24 mouse cellular contexts compared by ENCODE assay signal in genomic region chr3:39918601-39919000, GRCm38 (mm10).
DNase-seq lines count a peak whose midpoint lies in the region; ATAC-seq lines count a peak whose summit lies in the region.
"Had no signal": no experiment of that assay in that cellular context is flagged by ENCODE, and none has a peak within 500 bp of the region (broad histone marks: within the 10 kb centered on the region; RNA-seq: fewer than 3 reads in every experiment).

No protein-coding gene starts in this region.

- no peak overlapping the region for H3K4me3 ChIP-seq in embryonic facial prominence, embryonic 11.5 days (ENCODE audit: low read depth, low read length)
- H3K4me3 ChIP-seq in embryonic facial prominence, embryonic 10.5 days = no peak overlapping the region
- H3K4me3 ChIP-seq: embryonic facial prominence, embryonic 12.5 days; forebrain, embryonic 13.5 days; forebrain, embryonic 15.5 days had no signal

- H3K9ac ChIP-seq in embryonic facial prominence, embryonic 11.5 days (replicated peaks; ENCODE audit: low read length) = no peak overlapping the region
- H3K9ac ChIP-seq: embryonic facial prominence, embryonic 12.5 days; forebrain, embryonic 13.5 days; forebrain, embryonic 15.5 days; forebrain, postnatal 0 days had no signal

- H3K9me3 ChIP-seq in embryonic facial prominence, embryonic 11.5 days (replicated peaks; ENCODE audit: control insufficient read depth, low read length) = no peaks in the 10 kb centered on the region
- H3K9me3 ChIP-seq in embryonic facial prominence, embryonic 10.5 days = no peaks in the 10 kb centered on the region
- H3K9me3 ChIP-seq: embryonic facial prominence, embryonic 12.5 days; forebrain, embryonic 13.5 days; forebrain, embryonic 15.5 days had no signal

- H3K36me3 ChIP-seq in embryonic facial prominence, embryonic 11.5 days (replicated peaks; ENCODE audit: control insufficient read depth, insufficient read depth, low read depth, low read length) = no peaks in the 10 kb centered on the region
- H3K36me3 ChIP-seq in embryonic facial prominence, embryonic 10.5 days (replicated peaks) = no peaks in the 10 kb centered on the region
- H3K36me3 ChIP-seq: embryonic facial prominence, embryonic 12.5 days; forebrain, embryonic 15.5 days; G1E had no signal

- ATAC-seq in embryonic facial prominence, embryonic 11.5 days (replicated peaks; ENCODE audit: insufficient number of reproducible peaks, low FRiP score, low TSS enrichment, low read depth) = no peak
- ATAC-seq: activated CD4-positive, CD25-positive, alpha-beta regulatory T cell, adult 4 months; CD4-positive, CD25-positive, alpha-beta regulatory T cell, adult 4 months; forebrain, embryonic 13.5 days; forebrain, embryonic 15.5 days; forebrain, postnatal 0 days; Patski had no signal

- peak; percentile 22 for DNase-seq in embryo, embryonic 10.5 days (ENCODE audit: low spot score)
- DNase-seq in embryo, embryonic 10 days (ENCODE audit: low spot score) = no peak
- peak; percentile 63 for DNase-seq in embryonic facial prominence, embryonic 11.5 days (ENCODE audit: low spot score)
- DNase-seq in embryonic facial prominence, embryonic 10.5 days (ENCODE audit: low spot score) = no peak
- peak; percentile 29 for DNase-seq in forelimb bud, embryonic 11.5 days (ENCODE audit: low read depth, low spot score)
- no peak for DNase-seq in c-Kit-positive CD71-positive TER-119-positive erythroid progenitor cells, embryonic 14.5 days (ENCODE audit: low spot score)
- DNase-seq: adrenal gland, adult 8-10 months; adrenal gland, postnatal 14 days; adrenal gland, postnatal 36 days; B cell, adult 2 months; cerebellum, adult 11 months; cerebellum, adult 18-20 months; cerebellum, adult 8-10 months; cerebellum, adult 9-11 months; cerebellum, postnatal 25 days; forebrain, postnatal 0 days had no signal

- no peaks in the 10 kb centered on the region for H3K4me1 ChIP-seq in embryonic facial prominence, embryonic 11.5 days (ENCODE audit: control insufficient read depth, insufficient read depth, low read length)
- no peaks in the 10 kb centered on the region for H3K4me1 ChIP-seq in embryonic facial prominence, embryonic 10.5 days
- H3K4me1 ChIP-seq: embryonic facial prominence, embryonic 12.5 days; forebrain, embryonic 13.5 days; forebrain, embryonic 15.5 days had no signal

- H3K4me2 ChIP-seq in embryonic facial prominence, embryonic 11.5 days (ENCODE audit: low read depth, low read length) = no peak overlapping the region
- H3K4me2 ChIP-seq: embryonic facial prominence, embryonic 12.5 days; forebrain, embryonic 13.5 days; forebrain, embryonic 15.5 days had no signal

- H3K27me3 ChIP-seq in embryonic facial prominence, embryonic 11.5 days (ENCODE audit: control insufficient read depth, insufficient read depth, low read length) = no peaks in the 10 kb centered on the region
- peaks cover 41% of the 10 kb centered on the region for H3K27me3 ChIP-seq in embryonic facial prominence, embryonic 10.5 days (replicated peaks; ENCODE audit: low read depth, poor library complexity, severe bottlenecking)
- H3K27me3 ChIP-seq: CH12.LX; forebrain, embryonic 13.5 days; forebrain, embryonic 15.5 days had no signal

- 61% methylated on average over 2 of the region's 2 CpGs for WGBS in embryonic facial prominence, embryonic 11.5 days
- 66% methylated on average over 2 of the region's 2 CpGs for WGBS in embryonic facial prominence, embryonic 10.5 days

- no peak overlapping the region for H3K27ac ChIP-seq in embryonic facial prominence, embryonic 11.5 days (replicated peaks; ENCODE audit: low read depth, low read length)
- no peak overlapping the region for H3K27ac ChIP-seq in embryonic facial prominence, embryonic 10.5 days (replicated peaks)
- H3K27ac ChIP-seq: embryonic facial prominence, embryonic 12.5 days; forebrain, embryonic 13.5 days; forebrain, embryonic 15.5 days had no signal

Comparison
In these comparisons a context has a peak if more than half of its experiments do, and no peak if none do; other contexts are left out.
1. DNase-seq: peak in embryo, embryonic 10.5 days (single experiment), embryonic facial prominence, embryonic 11.5 days (single experiment) and forelimb bud, embryonic 11.5 days (single experiment); none in embryo, embryonic 10 days (single experiment), embryonic facial prominence, embryonic 10.5 days (single experiment) and c-Kit-positive CD71-positive TER-119-positive erythroid progenitor cells, embryonic 14.5 days (single experiment).